Mouse (Mus musculus): ENCODE measurements around the gene Slc5a12. TPM values are rescaled to one million over a fixed set of nuclear protein-coding genes. Genes with fewer than 3 reads are reported as not detected.

The Slc5a12 gene
- polyA plus RNA-seq, 1 experiment from 2014 or later, result not detected

GRCm38 (mm10) chr2:110663329-110663728 is 66.2 kb downstream of the Slc5a12 start:
- Histone ChIP-seq H3K4me3 (ENCODE audit: low read depth, low read length) (no peak overlapping the region), H3K27me3 (ENCODE audit: control insufficient read depth, insufficient read depth, low read length) (no peaks in the 10 kb centered on the region), H3K9ac (replicated peaks; ENCODE audit: low read depth, low read length) (no peak overlapping the region), H3K4me2 (ENCODE audit: low read depth, low read length) (no peak overlapping the region), H3K9me3 (ENCODE audit: control insufficient read depth, low read length) (no peaks in the 10 kb centered on the region), H3K4me1 (ENCODE audit: control insufficient read depth, insufficient read depth, low read length) (no peaks in the 10 kb centered on the region), H3K27ac (ENCODE audit: low read depth, low read length) (no peak overlapping the region), H3K36me3 (ENCODE audit: control insufficient read depth, insufficient read depth, low read length) (no peaks in the 10 kb centered on the region)
- WGBS, result 52% methylated on average over 4 of the region's 4 CpGs
- ATAC-seq (ENCODE audit: low read depth), result peak; percentile 34; the same call in 1 of the 2 replicates

- no peak overlapping the region for H3K4me3 ChIP-seq (ENCODE audit: low read depth, low read length)
- no peaks in the 10 kb centered on the region for H3K27me3 ChIP-seq (ENCODE audit: control insufficient read depth, insufficient read depth, low read length)
- no peak for ATAC-seq (ENCODE audit: low read depth)
- H3K4me2 ChIP-seq (ENCODE audit: low read depth, low read length), result no peak overlapping the region
- no peak overlapping the region for H3K9ac ChIP-seq (replicated peaks; ENCODE audit: low read depth, low read length)
- H3K9me3 ChIP-seq (ENCODE audit: control insufficient read depth, low read length), result no peaks in the 10 kb centered on the region
- no peaks in the 10 kb centered on the region for H3K4me1 ChIP-seq (ENCODE audit: control insufficient read depth, insufficient read depth, low read length)
- WGBS, result 94% methylated on average over 2 of the region's 2 CpGs
- no peak overlapping the region for H3K27ac ChIP-seq (ENCODE audit: low read depth, low read length)
- H3K36me3 ChIP-seq (ENCODE audit: control insufficient read depth, insufficient read depth, low read length), result no peaks in the 10 kb centered on the region
These were observed 74.0 kb downstream of the Slc5a12 start for GRCm38 (mm10) chr2:110671071-110671624.

Other genes with a start within 250 kb of the Slc5a12 start
- 8.2 and 17.0 TPM in 2 replicates for gene Fibin, start 234.1 kb upstream of the Slc5a12 start, polyA plus RNA-seq (2014; fragmentation: Nextera tagmentation; extraction: Ambion mirVana)
- gene Muc15, start 124.0 kb downstream of the Slc5a12 start, polyA plus RNA-seq (2014; fragmentation: Nextera tagmentation; extraction: Ambion mirVana), result not detected in 2 replicates

Measured in neural tube, embryonic 14.5 days (tissue).